Mouse (Mus musculus): Measurements from ENCODE around the gene Ccdc159.
A peak's percentile ranks its signal among the peaks of the same experiment; 100 is the strongest.

The Ccdc159 gene

GRCm38 (mm10) chr9:21934021-21934420, 6.8 kb downstream of the Ccdc159 start:
- DNase-seq (ENCODE audit: low spot score in 2 of 2): no peak

DNA sequence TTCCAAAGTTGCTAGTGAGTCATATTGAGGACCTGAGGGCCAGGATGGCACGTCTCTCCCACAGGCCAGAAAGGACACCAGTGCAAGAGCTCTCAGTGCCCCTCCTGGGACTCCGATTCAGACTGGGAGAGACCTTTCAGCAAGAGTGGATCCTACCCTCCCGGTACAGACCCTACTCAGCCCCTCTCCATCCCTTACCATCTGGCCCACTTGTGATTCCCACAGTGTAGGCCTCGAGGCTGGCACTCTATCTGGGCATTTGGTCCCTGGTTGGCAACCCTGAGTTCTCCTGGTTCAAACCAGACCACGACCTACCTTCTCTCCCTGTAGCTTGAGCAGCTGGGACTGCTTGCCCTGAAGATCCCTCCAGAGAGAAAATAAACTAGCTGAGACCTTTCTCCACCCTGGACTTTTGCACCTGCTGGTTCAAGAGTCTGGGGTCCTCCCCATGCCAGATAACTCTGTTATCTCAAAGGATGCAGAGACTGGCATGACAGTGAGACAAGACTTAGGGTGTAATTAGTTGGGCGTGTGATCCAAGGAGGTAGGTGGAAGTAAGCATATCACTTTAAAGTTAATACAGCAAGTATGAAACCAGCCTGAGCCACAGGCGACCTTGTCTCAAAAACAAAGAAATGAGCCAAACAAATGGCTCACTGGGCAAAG, 8.3 kb downstream of the Ccdc159 start:
- DNase-seq (ENCODE audit: low spot score in 2 of 2): no peak

- DNase-seq (ENCODE audit: low spot score in 2 of 2): peak; percentile 59 to 76
Observed at GRCm38 (mm10) chr9:21936692-21937570, 9.7 kb downstream of the Ccdc159 start, which contains the start of gene Plppr2. Gene Plppr2 (plus strand): TSS chr9:21937033.

GRCm38 (mm10) chr9:21937711-21938175, 10.5 kb downstream of the Ccdc159 start:
- no peak for DNase-seq (ENCODE audit: low spot score in 2 of 2)

DNA sequence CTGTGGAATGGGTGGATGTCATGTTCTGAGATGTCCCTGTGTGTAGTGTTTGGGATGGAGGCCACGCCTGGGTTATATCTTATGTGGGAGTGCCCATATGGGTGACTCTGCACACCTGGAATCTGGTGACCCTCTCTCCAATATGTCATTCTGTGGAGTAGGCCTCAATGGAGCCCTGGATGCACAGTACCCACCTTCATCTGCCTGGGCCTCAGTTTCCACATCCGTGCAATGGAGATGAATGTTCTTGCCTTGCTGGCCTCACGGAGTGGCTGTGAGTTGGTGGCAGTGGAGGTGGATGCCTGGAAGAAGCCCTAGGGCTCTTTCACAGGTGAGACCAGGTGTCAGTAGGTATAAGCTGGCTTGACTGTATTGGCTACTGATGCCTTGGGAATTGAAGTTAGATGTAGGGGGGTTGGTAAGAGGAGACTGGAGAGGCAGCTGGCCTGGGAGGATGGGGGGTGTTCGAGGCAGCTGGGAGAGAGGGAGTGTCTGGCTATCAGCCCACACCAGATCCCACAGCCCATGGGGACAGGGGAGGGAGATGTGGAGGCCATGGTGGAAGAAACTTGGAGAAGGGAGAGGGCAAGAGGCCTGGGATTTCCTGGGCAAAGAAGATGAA, 11.1 kb downstream of the Ccdc159 start:
- DNase-seq (ENCODE audit: low spot score in 2 of 2): no peak

- no peak for DNase-seq (ENCODE audit: low spot score in 2 of 2)
Observed at GRCm38 (mm10) chr9:21943046-21943445, 15.8 kb downstream of the Ccdc159 start.

DNA sequence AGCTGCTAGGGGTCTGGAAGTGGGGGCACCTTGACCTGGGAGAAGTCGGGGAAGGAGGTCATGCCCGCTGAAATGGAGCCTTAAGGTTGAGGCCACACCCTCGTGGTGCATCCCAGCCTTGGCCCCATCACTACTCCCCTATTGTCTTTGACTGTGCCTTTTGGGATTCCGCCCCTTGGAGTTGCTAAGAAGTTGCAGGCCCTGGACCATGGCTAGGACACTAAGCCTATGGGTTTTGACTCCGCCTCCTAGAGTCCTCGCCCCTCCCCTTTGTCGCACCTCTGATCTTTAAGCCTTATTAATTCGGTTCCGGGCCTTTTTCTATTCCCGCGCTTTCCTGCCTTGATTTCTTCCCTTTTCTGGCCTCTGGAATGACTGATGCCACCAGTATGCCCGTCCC, 16.4 kb downstream of the Ccdc159 start:
- DNase-seq (ENCODE audit: low spot score in 2 of 2): no peak

DNA sequence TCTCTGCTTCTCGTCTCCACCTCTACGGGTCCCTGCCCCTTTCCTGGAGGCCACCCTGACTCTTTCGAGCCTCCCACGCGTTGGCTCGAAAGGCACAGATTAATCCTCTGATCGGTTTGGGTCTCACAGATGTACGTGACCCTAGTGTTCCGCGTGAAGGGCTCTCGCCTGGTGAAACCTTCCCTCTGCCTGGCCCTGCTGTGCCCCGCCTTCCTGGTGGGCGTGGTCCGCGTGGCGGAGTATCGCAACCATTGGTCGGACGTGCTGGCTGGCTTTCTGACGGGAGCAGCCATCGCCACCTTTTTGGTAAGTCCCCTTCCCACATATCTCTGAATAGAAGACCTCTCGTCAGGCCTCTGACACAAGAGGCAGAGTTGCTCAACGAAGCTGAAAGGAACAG, 17.0 kb downstream of the Ccdc159 start:
- no peak for DNase-seq (ENCODE audit: low spot score in 2 of 2)

DNA sequence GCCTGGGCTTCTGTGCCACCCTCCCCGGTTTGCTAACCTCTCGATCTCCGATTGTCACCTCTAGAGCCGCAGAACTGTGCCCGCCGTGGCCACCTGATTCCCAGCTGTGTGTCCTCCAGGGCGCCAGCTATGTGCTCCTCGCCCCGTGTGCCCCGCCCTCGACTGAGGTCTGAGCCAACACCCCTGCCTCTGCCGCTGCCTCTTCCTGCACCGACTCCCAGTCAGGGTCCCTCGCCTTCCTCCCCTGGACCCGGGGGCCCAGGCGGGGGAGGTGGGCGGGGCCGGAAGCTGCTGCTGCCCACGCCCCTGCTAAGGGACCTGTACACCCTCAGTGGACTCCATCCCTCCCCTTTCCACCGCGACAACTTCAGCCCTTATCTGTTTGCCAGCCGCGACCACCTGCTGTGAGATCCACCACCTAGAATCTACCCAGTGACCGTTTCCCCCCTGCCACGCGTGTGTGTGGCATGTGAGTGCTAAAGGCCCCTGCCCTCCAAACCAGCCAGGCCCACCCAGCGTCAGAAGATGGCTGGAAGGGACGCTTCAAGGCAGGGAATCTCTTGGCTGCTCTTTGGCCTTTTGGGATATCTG, 20.4 kb downstream of the Ccdc159 start:
- no peak for DNase-seq (ENCODE audit: low spot score in 2 of 2)

DNA sequence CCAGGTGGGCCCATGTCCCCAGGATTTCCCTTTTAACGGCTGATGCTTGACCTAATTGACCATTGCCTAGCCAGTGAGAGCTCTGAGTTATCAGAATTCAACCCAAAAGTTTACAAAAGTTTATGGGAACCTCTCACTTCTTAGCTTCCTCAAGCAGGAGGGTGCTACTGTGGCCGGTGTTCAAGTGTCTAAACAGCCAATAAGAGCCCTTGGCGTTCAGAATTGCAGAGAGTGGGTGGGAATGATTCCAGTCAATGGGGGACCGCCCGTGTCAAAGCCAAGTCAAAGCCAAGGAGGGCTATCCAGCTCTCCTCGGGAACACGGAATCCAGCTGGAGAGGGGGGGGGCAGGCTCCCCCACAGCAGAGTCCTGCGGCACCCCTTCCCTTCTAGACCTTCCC, 20.9 kb downstream of the Ccdc159 start:
- no peak for DNase-seq (ENCODE audit: low spot score in 2 of 2)

- DNase-seq (ENCODE audit: low spot score in 2 of 2): no peak
Observed at GRCm38 (mm10) chr9:21948790-21949189, 21.5 kb downstream of the Ccdc159 start.

DNA sequence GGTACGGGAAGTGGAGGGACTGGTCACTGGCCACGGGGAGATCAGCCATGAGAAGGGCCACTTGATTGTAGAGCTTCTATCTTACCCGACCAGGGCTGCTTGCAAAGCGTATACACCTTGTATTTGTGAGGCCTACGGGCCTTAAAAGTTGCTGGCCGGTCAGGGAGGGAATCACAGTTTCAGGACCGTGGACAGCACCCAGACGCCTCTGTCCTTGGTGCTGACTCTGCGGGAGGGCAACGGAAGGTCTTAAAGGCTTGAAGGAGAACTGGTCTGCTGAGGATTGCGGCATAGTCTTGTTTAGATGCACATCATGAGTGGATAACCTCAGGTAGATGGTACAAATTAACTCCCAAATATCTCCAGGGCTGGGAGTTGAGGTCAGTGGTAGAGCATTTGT, 23.1 kb downstream of the Ccdc159 start:
- peak; percentile 55 to 71 for DNase-seq (ENCODE audit: low spot score in 2 of 2)

- DNase-seq (ENCODE audit: low spot score in 2 of 2): no peak
Observed at GRCm38 (mm10) chr9:21951977-21952376, 24.7 kb downstream of the Ccdc159 start.

DNA sequence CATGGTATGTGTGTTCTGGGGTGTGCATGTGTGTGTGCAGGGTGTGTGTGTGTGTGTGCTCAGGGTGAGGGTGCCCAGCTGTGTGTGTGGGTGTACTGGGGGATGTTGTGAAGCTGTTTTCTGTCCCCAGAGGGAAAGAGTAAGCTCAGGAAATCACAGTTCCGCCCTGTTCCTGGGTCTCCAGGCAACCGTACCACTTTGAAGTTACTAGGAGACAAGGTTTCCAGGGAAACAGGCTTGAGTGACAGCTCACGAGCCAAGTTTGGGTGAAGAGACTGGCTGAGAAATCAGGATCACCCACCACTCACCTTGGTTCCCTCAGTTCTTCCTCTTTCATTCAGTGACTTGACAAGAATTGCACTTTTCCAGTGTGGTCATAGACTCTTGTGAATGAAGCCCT, 26.3 kb downstream of the Ccdc159 start:
- no peak for DNase-seq (ENCODE audit: low spot score in 2 of 2)

GRCm38 (mm10) chr9:21954635-21955034, 27.4 kb downstream of the Ccdc159 start:
- no peak for DNase-seq (ENCODE audit: low spot score in 2 of 2)

DNA sequence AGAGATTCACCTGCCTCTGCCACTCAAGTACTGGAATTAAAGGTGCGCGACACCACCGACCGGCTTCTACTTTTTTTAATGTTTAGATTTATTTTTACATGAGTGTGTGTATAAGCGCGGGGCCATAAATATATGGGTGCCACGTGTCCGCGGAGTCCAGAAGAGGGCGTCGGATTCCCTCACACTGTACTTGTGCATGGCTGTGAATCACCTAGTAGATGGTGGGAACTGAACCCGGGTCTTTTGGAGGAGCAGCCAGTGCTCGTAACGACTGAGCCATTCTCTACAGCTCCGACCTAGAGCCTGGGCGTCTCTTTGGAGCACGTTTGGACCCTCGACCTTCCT, 27.9 kb downstream of the Ccdc159 start:
- no peak for DNase-seq (ENCODE audit: low spot score in 2 of 2)

GRCm38 (mm10) chr9:21955570-21956281, 28.5 kb downstream of the Ccdc159 start, which contains the start of gene Swsap1:
Gene Swsap1 (plus strand): TSS chr9:21955755.
- DNase-seq (ENCODE audit: low spot score in 2 of 2): peak; percentile 96 to 97

- no peak for DNase-seq (ENCODE audit: low spot score in 2 of 2)
Observed at GRCm38 (mm10) chr9:21958372-21958771, 31.1 kb downstream of the Ccdc159 start.

GRCm38 (mm10) chr9:21959244-21959643, 32.0 kb downstream of the Ccdc159 start:
- DNase-seq (ENCODE audit: low spot score in 2 of 2): no peak

DNA sequence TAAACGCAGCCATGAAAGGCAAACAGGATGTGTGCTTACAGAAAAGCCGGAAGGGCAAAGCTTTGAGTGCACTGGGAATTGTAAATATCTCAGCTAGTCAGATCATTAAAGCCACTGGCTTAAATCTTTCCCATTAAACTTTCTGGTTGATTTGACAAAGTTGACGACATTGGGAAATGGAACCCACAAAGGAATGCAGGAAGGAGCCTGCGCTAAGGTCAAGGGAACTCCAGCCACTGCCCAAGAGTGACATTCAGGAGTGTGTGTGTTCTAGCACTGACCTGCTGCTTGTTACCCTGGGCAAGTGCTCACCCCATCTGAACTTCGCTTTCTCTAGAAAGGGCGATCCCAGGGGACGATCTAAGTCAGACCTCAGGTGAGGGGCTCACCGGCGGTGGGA, 32.9 kb downstream of the Ccdc159 start:
- no peak for DNase-seq (ENCODE audit: low spot score in 2 of 2)

GRCm38 (mm10) chr9:21960558-21961208, 33.4 kb downstream of the Ccdc159 start:
- no peak for DNase-seq (ENCODE audit: low spot score in 2 of 2)

All from spleen, postnatal 14 days (tissue).